In genomic region chr12:75826699-75827353, GRCm38 (mm10) we compare ENCODE assay signal across 13 mouse cellular contexts. TPM values are rescaled to one million over a fixed set of nuclear protein-coding genes. Genes with fewer than 3 reads are reported as not detected.
DNase-seq lines count a peak whose midpoint lies in the region; ATAC-seq and TF ChIP-seq lines count a peak whose summit lies in the region.
"Had no signal": no experiment of that assay in that cellular context is flagged by ENCODE, and none has a peak within 500 bp of the region (broad histone marks: within the 10 kb centered on the region; RNA-seq: fewer than 3 reads in every experiment).

No protein-coding gene starts in this region.

- DNase-seq in embryonic facial prominence, embryonic 11.5 days (ENCODE audit: low spot score): peak; percentile 61
- DNase-seq in midbrain, embryonic 14.5 days: no peak
- DNase-seq in right cerebral cortex, adult 2 months (ENCODE audit: low spot score in 2 of 2): no peak
- DNase-seq: cerebellum, postnatal 25 days; gastrocnemius, postnatal 14 days; heart, postnatal 14 days; lung, embryonic 14.5 days had no signal

- H3K27me3 ChIP-seq in heart, embryonic 13.5 days (replicated peaks): no peaks in the 10 kb centered on the region
- H3K27me3 ChIP-seq in heart, embryonic 11.5 days (ENCODE audit: control insufficient read depth, insufficient read depth, low read length): no peaks in the 10 kb centered on the region
- no peaks in the 10 kb centered on the region for H3K27me3 ChIP-seq in C2C12 (ENCODE audit: control insufficient read depth, insufficient read depth, insufficient read length)
- no peaks in the 10 kb centered on the region for H3K27me3 ChIP-seq in embryonic facial prominence, embryonic 11.5 days (ENCODE audit: control insufficient read depth, insufficient read depth, low read length)
- H3K27me3 ChIP-seq in limb, embryonic 13.5 days: no peaks in the 10 kb centered on the region
- no peaks in the 10 kb centered on the region for H3K27me3 ChIP-seq in midbrain, embryonic 14.5 days (ENCODE audit: control insufficient read depth, insufficient read depth, low read length)
- H3K27me3 ChIP-seq in forebrain, embryonic 15.5 days: no peaks in the 10 kb centered on the region
- H3K27me3 ChIP-seq: neural tube, embryonic 12.5 days had no signal

- H3K79me3 ChIP-seq in C2C12 (ENCODE audit: low read depth): peaks cover 2% of the 10 kb centered on the region

- H3K79me2 ChIP-seq in C2C12 (ENCODE audit: control insufficient read depth, insufficient read depth): peaks cover 4% of the 10 kb centered on the region

- peak overlapping the region; percentile 19 for H3ac ChIP-seq in C2C12 (ENCODE audit: control insufficient read depth, insufficient read length, low read depth)

- H3K4me2 ChIP-seq in heart, embryonic 13.5 days: peak overlapping the region; percentile 16; the same call in 1 of the 2 replicates
- H3K4me2 ChIP-seq in heart, embryonic 11.5 days: no peak overlapping the region
- H3K4me2 ChIP-seq in embryonic facial prominence, embryonic 11.5 days (ENCODE audit: low read depth, low read length): no peak overlapping the region
- H3K4me2 ChIP-seq in limb, embryonic 13.5 days (replicated peaks): peak overlapping the region; percentile 40
- no peak overlapping the region for H3K4me2 ChIP-seq in midbrain, embryonic 14.5 days (ENCODE audit: low read length)
- no peak overlapping the region for H3K4me2 ChIP-seq in forebrain, embryonic 15.5 days (replicated peaks)
- H3K4me2 ChIP-seq: lung, embryonic 14.5 days; neural tube, embryonic 12.5 days had no signal

- no peak overlapping the region for H3K4me3 ChIP-seq in heart, embryonic 13.5 days
- H3K4me3 ChIP-seq in heart, embryonic 11.5 days (ENCODE audit: low read depth, low read length): no peak overlapping the region
- peak overlapping the region; percentile 27 for H3K4me3 ChIP-seq in C2C12 (ENCODE audit: insufficient read depth, poor library complexity, severe bottlenecking)
- no peak overlapping the region for H3K4me3 ChIP-seq in embryonic facial prominence, embryonic 11.5 days (ENCODE audit: low read depth, low read length)
- no peak overlapping the region; the same call in 1 of the 2 replicates for H3K4me3 ChIP-seq in limb, embryonic 13.5 days
- H3K4me3 ChIP-seq in midbrain, embryonic 14.5 days (replicated peaks; ENCODE audit: low read depth, low read length): no peak overlapping the region
- no peak overlapping the region for H3K4me3 ChIP-seq in forebrain, embryonic 15.5 days
- H3K4me3 ChIP-seq: neural tube, embryonic 12.5 days had no signal

- TF ChIP-seq CTCF in C2C12 (IDR thresholded peaks at IDR 0.05; ENCODE audit: control insufficient read depth, insufficient read depth, insufficient read length): no peak

- no peak for ATAC-seq in heart, embryonic 13.5 days (ENCODE audit: extremely low read depth, insufficient number of reproducible peaks, low FRiP score, low TSS enrichment)
- no peak for ATAC-seq in heart, embryonic 11.5 days (replicated peaks; ENCODE audit: insufficient number of reproducible peaks, low FRiP score, low TSS enrichment)
- peak; percentile 55; the same call in 1 of the 2 replicates for ATAC-seq in embryonic facial prominence, embryonic 11.5 days (replicated peaks; ENCODE audit: insufficient number of reproducible peaks, low FRiP score, low TSS enrichment, low read depth)
- ATAC-seq in limb, embryonic 13.5 days (ENCODE audit: low FRiP score, low read depth): peak; percentile 82
- no peak for ATAC-seq in midbrain, embryonic 14.5 days (ENCODE audit: low FRiP score, low TSS enrichment)
- no peak for ATAC-seq in forebrain, embryonic 15.5 days (replicated peaks)

- H3K27ac ChIP-seq in heart, embryonic 13.5 days (replicated peaks): peak overlapping the region; percentile 32; the same call in 1 of the 2 replicates
- H3K27ac ChIP-seq in heart, embryonic 11.5 days (ENCODE audit: low read depth, low read length): no peak overlapping the region
- H3K27ac ChIP-seq in embryonic facial prominence, embryonic 11.5 days (replicated peaks; ENCODE audit: low read depth, low read length): no peak overlapping the region
- no peak overlapping the region for H3K27ac ChIP-seq in limb, embryonic 13.5 days
- H3K27ac ChIP-seq in midbrain, embryonic 14.5 days (replicated peaks; ENCODE audit: low read depth, low read length): no peak overlapping the region
- H3K27ac ChIP-seq in forebrain, embryonic 15.5 days (replicated peaks): no peak overlapping the region
- H3K27ac ChIP-seq: neural tube, embryonic 12.5 days had no signal

- H3K4me1 ChIP-seq in heart, embryonic 13.5 days: peaks cover 62% of the 10 kb centered on the region
- peaks cover 50% of the 10 kb centered on the region for H3K4me1 ChIP-seq in heart, embryonic 11.5 days (ENCODE audit: control insufficient read depth, insufficient read depth, low read length)
- no peaks in the 10 kb centered on the region; the same call in none of the 2 replicates for H3K4me1 ChIP-seq in embryonic facial prominence, embryonic 11.5 days (ENCODE audit: control insufficient read depth, insufficient read depth, low read length)
- H3K4me1 ChIP-seq in limb, embryonic 13.5 days: peaks cover 53% of the 10 kb centered on the region
- H3K4me1 ChIP-seq in midbrain, embryonic 14.5 days (ENCODE audit: control insufficient read depth, insufficient read depth, low read length): no peaks in the 10 kb centered on the region
- H3K4me1 ChIP-seq in forebrain, embryonic 15.5 days: peaks cover 13% of the 10 kb centered on the region

- 49% methylated on average over 10 of the region's 10 CpGs for WGBS in heart, embryonic 13.5 days
- WGBS in heart, embryonic 11.5 days (ENCODE audit: insufficient replicate concordance): 48% methylated on average over 10 of the region's 10 CpGs
- 39% methylated on average over 10 of the region's 10 CpGs for WGBS in embryonic facial prominence, embryonic 11.5 days
- 23% methylated on average over 10 of the region's 10 CpGs for WGBS in limb, embryonic 13.5 days
- WGBS in midbrain, embryonic 14.5 days: 77% methylated on average over 10 of the region's 10 CpGs
- 60% methylated on average over 10 of the region's 10 CpGs for WGBS in forebrain, embryonic 15.5 days

- H3K9ac ChIP-seq in heart, embryonic 13.5 days: no peak overlapping the region; the same call in 1 of the 2 replicates
- H3K9ac ChIP-seq in heart, embryonic 11.5 days (ENCODE audit: low read depth, low read length): no peak overlapping the region
- no peak overlapping the region for H3K9ac ChIP-seq in embryonic facial prominence, embryonic 11.5 days (replicated peaks; ENCODE audit: low read length)
- no peak overlapping the region for H3K9ac ChIP-seq in limb, embryonic 13.5 days
- H3K9ac ChIP-seq in midbrain, embryonic 14.5 days (replicated peaks; ENCODE audit: low read length): no peak overlapping the region
- no peak overlapping the region for H3K9ac ChIP-seq in forebrain, embryonic 15.5 days (replicated peaks)
- H3K9ac ChIP-seq: lung, embryonic 14.5 days; neural tube, embryonic 12.5 days had no signal

- H3K9me3 ChIP-seq in heart, embryonic 13.5 days: no peaks in the 10 kb centered on the region
- H3K9me3 ChIP-seq in heart, embryonic 11.5 days (replicated peaks; ENCODE audit: control insufficient read depth, low read length): no peaks in the 10 kb centered on the region
- no peaks in the 10 kb centered on the region for H3K9me3 ChIP-seq in embryonic facial prominence, embryonic 11.5 days (replicated peaks; ENCODE audit: control insufficient read depth, low read length)
- H3K9me3 ChIP-seq in limb, embryonic 13.5 days: no peaks in the 10 kb centered on the region
- H3K9me3 ChIP-seq in midbrain, embryonic 14.5 days (ENCODE audit: control insufficient read depth, low read length): no peaks in the 10 kb centered on the region
- H3K9me3 ChIP-seq in forebrain, embryonic 15.5 days: no peaks in the 10 kb centered on the region
- H3K9me3 ChIP-seq: neural tube, embryonic 12.5 days had no signal

- peaks cover 5% of the 10 kb centered on the region; the same call in 1 of the 2 replicates for H3K36me3 ChIP-seq in heart, embryonic 13.5 days
- H3K36me3 ChIP-seq in heart, embryonic 11.5 days (ENCODE audit: control insufficient read depth, insufficient read depth, low read length): no peaks in the 10 kb centered on the region
- no peaks in the 10 kb centered on the region for H3K36me3 ChIP-seq in C2C12 (ENCODE audit: control insufficient read depth, insufficient read depth)
- H3K36me3 ChIP-seq in embryonic facial prominence, embryonic 11.5 days (replicated peaks; ENCODE audit: control insufficient read depth, insufficient read depth, low read depth, low read length): no peaks in the 10 kb centered on the region
- H3K36me3 ChIP-seq in limb, embryonic 13.5 days: no peaks in the 10 kb centered on the region
- H3K36me3 ChIP-seq in midbrain, embryonic 14.5 days (ENCODE audit: control insufficient read depth, insufficient read depth, low read length): no peaks in the 10 kb centered on the region
- H3K36me3 ChIP-seq in forebrain, embryonic 15.5 days: no peaks in the 10 kb centered on the region
- H3K36me3 ChIP-seq: neural tube, embryonic 12.5 days had no signal

TF ChIP-seq in C2C12, 6 proteins besides CTCF, POLR2A, EP300 and RAD21:
- no peak for TF ChIP-seq CEBPB (IDR thresholded peaks at IDR 0.05; ENCODE audit: low read depth)
- TF ChIP-seq USF1 (IDR thresholded peaks at IDR 0.05; ENCODE audit: low read depth): no peak
- TF ChIP-seq FOSL1 (IDR thresholded peaks at IDR 0.05; ENCODE audit: insufficient read depth, low read length, poor library complexity, severe bottlenecking): peak; percentile 43
- TF ChIP-seq MYOG (IDR thresholded peaks at IDR 0.05; ENCODE audit: control insufficient read depth, extremely low read depth, insufficient read length): no peak
- TF ChIP-seq MAX (IDR thresholded peaks at IDR 0.05): peak; percentile 67
- no peak for TF ChIP-seq MYOD1 (IDR thresholded peaks at IDR 0.05; ENCODE audit: control insufficient read depth, insufficient read length, low read depth)

RNA-seq across cellular contexts. Expression of gene Syne2, which starts 8.9 kb away (rescaled TPM):
- polyA plus RNA-seq in heart, embryonic 13.5 days (2015; fragmentation: Nextera tagmentation; extraction: Ambion mirVana): 45.3 and 49.6 TPM in 2 replicates
- polyA plus RNA-seq in heart, embryonic 11.5 days (2014; fragmentation: Nextera tagmentation; extraction: Ambion mirVana): 45.2 and 64.1 TPM in 2 replicates
- polyA plus RNA-seq in C2C12 (2012; fragmentation: generic; extraction: Trizol): 5.3 TPM
- polyA plus RNA-seq in embryonic facial prominence, embryonic 11.5 days (2014; fragmentation: Nextera tagmentation; extraction: Ambion mirVana): 73.0 and 76.6 TPM in 2 replicates
- 71.4 and 75.9 TPM in 2 replicates for polyA plus RNA-seq in limb, embryonic 13.5 days (2015; fragmentation: Nextera tagmentation; extraction: Ambion mirVana)
- 45.0 and 63.5 TPM in 2 replicates for polyA plus RNA-seq in midbrain, embryonic 14.5 days (2014; fragmentation: Nextera tagmentation; extraction: Ambion mirVana)
- 116 and 117 TPM in 2 replicates for polyA plus RNA-seq in forebrain, embryonic 15.5 days (2015; fragmentation: Nextera tagmentation; extraction: Ambion mirVana)

Comparison
In these comparisons a context has a peak if more than half of its experiments do, and no peak if none do; other contexts are left out.
1. H3K4me2 ChIP-seq: peak in heart, embryonic 13.5 days (single experiment) and limb, embryonic 13.5 days (single experiment); none in heart, embryonic 11.5 days (single experiment), embryonic facial prominence, embryonic 11.5 days (single experiment), midbrain, embryonic 14.5 days (single experiment) and forebrain, embryonic 15.5 days (single experiment).
2. ATAC-seq: peak in embryonic facial prominence, embryonic 11.5 days (single experiment) and limb, embryonic 13.5 days (single experiment); none in heart, embryonic 13.5 days (single experiment), heart, embryonic 11.5 days (single experiment), midbrain, embryonic 14.5 days (single experiment) and forebrain, embryonic 15.5 days (single experiment).